Mouse (Mus musculus): Measurements from ENCODE around the gene Rnf123. TPM values are rescaled to one million over a fixed set of nuclear protein-coding genes. Genes with fewer than 3 reads are reported as not detected.
A peak's percentile ranks its signal among the peaks of the same experiment; 100 is the strongest.

Gene Rnf123
- polyA plus RNA-seq, 1 experiment from 2014 or later: 53.4 TPM

GRCm38 (mm10) chr9:108121170-108121969 lies 38.2 kb upstream of the Rnf123 start:
- H3K27ac ChIP-seq (ENCODE audit: low read length): no peak overlapping the region
- ATAC-seq: no peak
- H3K9ac ChIP-seq (ENCODE audit: low read depth, low read length): no peak overlapping the region
- H3K4me1 ChIP-seq (ENCODE audit: control insufficient read depth, insufficient read depth, low read length): no peaks in the 10 kb centered on the region
- no peaks in the 10 kb centered on the region for H3K9me3 ChIP-seq (replicated peaks; ENCODE audit: control insufficient read depth, low read length, poor library complexity, severe bottlenecking)
- WGBS: 90% methylated on average over 10 of the region's 10 CpGs
- no peak overlapping the region for H3K4me2 ChIP-seq (ENCODE audit: low read length)
- H3K27me3 ChIP-seq (ENCODE audit: control insufficient read depth, insufficient read depth, low read depth, low read length): no peaks in the 10 kb centered on the region
- H3K36me3 ChIP-seq (ENCODE audit: control insufficient read depth, insufficient read depth, low read length): peaks cover 13% of the 10 kb centered on the region
- H3K4me3 ChIP-seq (ENCODE audit: low read depth, low read length): no peak overlapping the region

- Histone ChIP-seq H3K4me3 (ENCODE audit: low read depth, low read length) (no peak overlapping the region), H3K4me1 (ENCODE audit: control insufficient read depth, insufficient read depth, low read length) (no peaks in the 10 kb centered on the region), H3K9me3 (replicated peaks; ENCODE audit: control insufficient read depth, low read length, poor library complexity, severe bottlenecking) (no peaks in the 10 kb centered on the region), H3K9ac (ENCODE audit: low read depth, low read length) (no peak overlapping the region), H3K27me3 (ENCODE audit: control insufficient read depth, insufficient read depth, low read depth, low read length) (no peaks in the 10 kb centered on the region), H3K27ac (ENCODE audit: low read length) (no peak overlapping the region), H3K36me3 (ENCODE audit: control insufficient read depth, insufficient read depth, low read length) (peaks cover 11% of the 10 kb centered on the region), H3K4me2 (ENCODE audit: low read length) (no peak overlapping the region)
- no peak for ATAC-seq
- WGBS: 96% methylated on average over 8 of the region's 8 CpGs
Observed at GRCm38 (mm10) chr9:108120671-108121070, 37.5 kb upstream of the Rnf123 start.

GRCm38 (mm10) chr9:108119891-108120411 lies 36.8 kb upstream of the Rnf123 start:
- Histone ChIP-seq H3K27me3 (ENCODE audit: control insufficient read depth, insufficient read depth, low read depth, low read length) (no peaks in the 10 kb centered on the region), H3K4me3 (ENCODE audit: low read depth, low read length) (no peak overlapping the region), H3K9me3 (replicated peaks; ENCODE audit: control insufficient read depth, low read length, poor library complexity, severe bottlenecking) (no peaks in the 10 kb centered on the region), H3K9ac (ENCODE audit: low read depth, low read length) (no peak overlapping the region), H3K36me3 (ENCODE audit: control insufficient read depth, insufficient read depth, low read length) (peaks cover 13% of the 10 kb centered on the region; the same call in 1 of the 2 replicates), H3K4me1 (ENCODE audit: control insufficient read depth, insufficient read depth, low read length) (no peaks in the 10 kb centered on the region), H3K27ac (ENCODE audit: low read length) (no peak overlapping the region), H3K4me2 (ENCODE audit: low read length) (no peak overlapping the region)
- 53% methylated on average over 11 of the region's 11 CpGs for WGBS
- peak; percentile 58; the same call in 1 of the 2 replicates for ATAC-seq

GRCm38 (mm10) chr9:108117143-108117542 lies 34.0 kb upstream of the Rnf123 start:
- H3K4me2 ChIP-seq (ENCODE audit: low read length): no peak overlapping the region
- no peaks in the 10 kb centered on the region for H3K27me3 ChIP-seq (ENCODE audit: control insufficient read depth, insufficient read depth, low read depth, low read length)
- H3K4me3 ChIP-seq (ENCODE audit: low read depth, low read length): no peak overlapping the region
- no peaks in the 10 kb centered on the region for H3K4me1 ChIP-seq (ENCODE audit: control insufficient read depth, insufficient read depth, low read length)
- peaks cover 31% of the 10 kb centered on the region for H3K36me3 ChIP-seq (ENCODE audit: control insufficient read depth, insufficient read depth, low read length)
- 50% methylated on average over 4 of the region's 4 CpGs for WGBS
- no peak overlapping the region for H3K9ac ChIP-seq (ENCODE audit: low read depth, low read length)
- H3K27ac ChIP-seq (ENCODE audit: low read length): no peak overlapping the region
- H3K9me3 ChIP-seq (replicated peaks; ENCODE audit: control insufficient read depth, low read length, poor library complexity, severe bottlenecking): no peaks in the 10 kb centered on the region
- no peak for ATAC-seq

GRCm38 (mm10) chr9:108115290-108116077 lies 32.3 kb upstream of the Rnf123 start:
- 69% methylated on average over 42 of the region's 43 CpGs for WGBS
- H3K4me2 ChIP-seq (ENCODE audit: low read length): no peak overlapping the region
- no peak overlapping the region for H3K27ac ChIP-seq (ENCODE audit: low read length)
- peaks cover 32% of the 10 kb centered on the region for H3K36me3 ChIP-seq (ENCODE audit: control insufficient read depth, insufficient read depth, low read length)
- no peaks in the 10 kb centered on the region for H3K27me3 ChIP-seq (ENCODE audit: control insufficient read depth, insufficient read depth, low read depth, low read length)
- no peaks in the 10 kb centered on the region for H3K9me3 ChIP-seq (replicated peaks; ENCODE audit: control insufficient read depth, low read length, poor library complexity, severe bottlenecking)
- H3K9ac ChIP-seq (ENCODE audit: low read depth, low read length): no peak overlapping the region
- H3K4me1 ChIP-seq (ENCODE audit: control insufficient read depth, insufficient read depth, low read length): no peaks in the 10 kb centered on the region
- ATAC-seq: no peak
- no peak overlapping the region for H3K4me3 ChIP-seq (ENCODE audit: low read depth, low read length)

GRCm38 (mm10) chr9:108112719-108113340 lies 29.7 kb upstream of the Rnf123 start:
- Histone ChIP-seq H3K36me3 (ENCODE audit: control insufficient read depth, insufficient read depth, low read length) (peaks cover 37% of the 10 kb centered on the region), H3K9ac (ENCODE audit: low read depth, low read length) (no peak overlapping the region), H3K4me3 (ENCODE audit: low read depth, low read length) (no peak overlapping the region), H3K4me1 (ENCODE audit: control insufficient read depth, insufficient read depth, low read length) (no peaks in the 10 kb centered on the region), H3K27me3 (ENCODE audit: control insufficient read depth, insufficient read depth, low read depth, low read length) (no peaks in the 10 kb centered on the region), H3K4me2 (ENCODE audit: low read length) (no peak overlapping the region), H3K9me3 (replicated peaks; ENCODE audit: control insufficient read depth, low read length, poor library complexity, severe bottlenecking) (no peaks in the 10 kb centered on the region), H3K27ac (ENCODE audit: low read length) (no peak overlapping the region)
- 95% methylated on average over 18 of the region's 18 CpGs for WGBS
- ATAC-seq: no peak

GRCm38 (mm10) chr9:108111593-108112121 lies 28.5 kb upstream of the Rnf123 start:
- 75% methylated on average over 17 of the region's 17 CpGs for WGBS
- no peak overlapping the region for H3K9ac ChIP-seq (ENCODE audit: low read depth, low read length)
- ATAC-seq: no peak
- no peak overlapping the region; the same call in 1 of the 2 replicates for H3K4me2 ChIP-seq (ENCODE audit: low read length)
- H3K27me3 ChIP-seq (ENCODE audit: control insufficient read depth, insufficient read depth, low read depth, low read length): no peaks in the 10 kb centered on the region
- H3K4me3 ChIP-seq (ENCODE audit: low read depth, low read length): no peak overlapping the region
- peaks cover 38% of the 10 kb centered on the region for H3K36me3 ChIP-seq (ENCODE audit: control insufficient read depth, insufficient read depth, low read length)
- no peaks in the 10 kb centered on the region for H3K4me1 ChIP-seq (ENCODE audit: control insufficient read depth, insufficient read depth, low read length)
- H3K9me3 ChIP-seq (replicated peaks; ENCODE audit: control insufficient read depth, low read length, poor library complexity, severe bottlenecking): no peaks in the 10 kb centered on the region
- no peak overlapping the region for H3K27ac ChIP-seq (ENCODE audit: low read length)

- Histone ChIP-seq H3K9me3 (replicated peaks; ENCODE audit: control insufficient read depth, low read length, poor library complexity, severe bottlenecking) (no peaks in the 10 kb centered on the region), H3K4me1 (ENCODE audit: control insufficient read depth, insufficient read depth, low read length) (no peaks in the 10 kb centered on the region), H3K36me3 (ENCODE audit: control insufficient read depth, insufficient read depth, low read length) (peaks cover 42% of the 10 kb centered on the region), H3K9ac (ENCODE audit: low read depth, low read length) (no peak overlapping the region), H3K27me3 (ENCODE audit: control insufficient read depth, insufficient read depth, low read depth, low read length) (no peaks in the 10 kb centered on the region), H3K4me2 (ENCODE audit: low read length) (peak overlapping the region; percentile 0; the same call in 1 of the 2 replicates), H3K27ac (ENCODE audit: low read length) (no peak overlapping the region), H3K4me3 (ENCODE audit: low read depth, low read length) (no peak overlapping the region)
- ATAC-seq: no peak
- 9% methylated on average over 22 of the region's 22 CpGs for WGBS
Observed at GRCm38 (mm10) chr9:108111101-108111592, 28.0 kb upstream of the Rnf123 start.
